Mouse (Mus musculus) intestine, postnatal 0 days (tissue): ENCODE measurements around the gene Add3. TPM values are rescaled to one million over a fixed set of nuclear protein-coding genes. Genes with fewer than 3 reads are reported as not detected.

Experiments used
- ATAC-seq: fragments of 200-750 bp; cut with Nextera tagmentation; 2 replicates; pipeline ENCODE4 v1.8.0; 2017; ENCODE audit warnings: mild to moderate bottlenecking, moderate TSS enrichment, moderate library complexity
- H3K27ac ChIP-seq: fragments of 300-500 bp; sonication (generic); 2 replicates; pipeline ENCODE4 v1.5.1; 2014; ENCODE audit warnings: mild to moderate bottlenecking, low read depth, low read length, moderate library complexity
- H3K27me3 ChIP-seq: fragments of 300-500 bp; sonication (generic); replicated peaks from 2 replicates; pipeline ENCODE4 v1.6.1; 2014; ENCODE audit warnings: low read length, mixed read lengths; ENCODE audit not compliant: control insufficient read depth, insufficient read depth
- H3K36me3 ChIP-seq: fragments of 300-500 bp; sonication (generic); 2 replicates; pipeline ENCODE4 v1.6.1; 2014; ENCODE audit warnings: mild to moderate bottlenecking, moderate library complexity; ENCODE audit not compliant: control insufficient read depth, insufficient read depth
- H3K4me1 ChIP-seq: fragments of 300-500 bp; sonication (generic); replicated peaks from 2 replicates; pipeline ENCODE4 v1.6.1; 2014; ENCODE audit warnings: antibody characterized with exemption, low read length, mixed read lengths; ENCODE audit not compliant: control insufficient read depth, insufficient read depth
- H3K4me2 ChIP-seq: fragments of 300-500 bp; sonication (generic); replicated peaks from 2 replicates; pipeline ENCODE4 v1.6.1; 2014; ENCODE audit warnings: low read depth, mild to moderate bottlenecking, moderate library complexity
- H3K4me3 ChIP-seq: fragments of 300-500 bp; sonication (generic); 2 replicates; pipeline ENCODE4 v1.5.1; 2014; ENCODE audit warnings: low read depth, low read length
- H3K9ac ChIP-seq: fragments of 300-500 bp; sonication (generic); 2 replicates; pipeline ENCODE4 v1.6.1; 2014; ENCODE audit warnings: mild to moderate bottlenecking, low read depth, low read length
- H3K9me3 ChIP-seq: fragments of 300-500 bp; sonication (generic); 2 replicates; pipeline ENCODE4 v1.6.1; 2016; ENCODE audit warnings: mixed run types; ENCODE audit not compliant: control insufficient read depth
- CTCF ChIP-seq: sonication (generic); IDR thresholded peaks from 2 replicates; pipeline ENCODE4 v1.5.1; 2016; ENCODE audit warnings: low read depth, mild to moderate bottlenecking, control low read depth, antibody characterized with exemption, moderate library complexity
- WGBS: fragments of 180-500 bp; shearing (Covaris S2); extraction: QIAGEN DNeasy Blood & Tissue Kit; methylation state at CpG from one replicate; pipeline ENCODE4 v1.1.7; 2014; 5-methylcytosine and 5-hydroxymethylcytosine counted together
- polyA plus RNA-seq: library from polyadenylated mRNA; unstranded; fragments of >200 nt; fragmentation: Nextera tagmentation; extraction: Ambion mirVana; gene quantifications from 2 replicates; pipeline ENCODE4 v1.2.1, GENCODE M21; 2015

Gene Add3
- polyA plus RNA-seq, 1 experiment from 2014 or later, result 46.8 TPM

DNA sequence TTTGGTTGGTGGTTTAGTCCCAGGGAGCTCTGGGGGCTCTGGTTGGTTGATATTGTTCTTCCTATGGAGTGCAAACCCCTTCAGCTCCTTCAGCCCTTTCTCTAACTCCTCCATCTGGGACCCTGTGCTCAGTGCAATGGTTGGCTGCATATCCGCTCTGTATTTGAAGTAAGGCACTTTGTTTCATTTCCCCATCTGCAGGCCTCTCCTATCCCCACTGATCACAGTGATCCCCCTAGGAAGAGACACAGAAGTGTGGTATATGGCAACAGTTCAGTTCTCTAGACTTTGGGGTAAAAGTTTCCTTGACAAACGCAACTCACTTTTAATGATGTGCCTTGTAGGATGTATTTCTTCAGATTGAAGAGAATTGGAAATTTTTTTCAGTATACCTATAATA is 66.7 kb downstream of the Add3 start:
- no peak for ATAC-seq
- no peaks in the 10 kb centered on the region for H3K9me3 ChIP-seq
- WGBS, result 93% methylated on average over 2 of the region's 2 CpGs
- H3K4me2 ChIP-seq, result no peak overlapping the region
- H3K36me3 ChIP-seq, result no peaks in the 10 kb centered on the region
- H3K9ac ChIP-seq, result no peak overlapping the region
- no peak for TF ChIP-seq CTCF
- H3K4me3 ChIP-seq, result no peak overlapping the region
- no peaks in the 10 kb centered on the region for H3K27me3 ChIP-seq
- peaks cover 5% of the 10 kb centered on the region; the same call in 1 of the 2 replicates for H3K4me1 ChIP-seq
- H3K27ac ChIP-seq, result no peak overlapping the region

DNA sequence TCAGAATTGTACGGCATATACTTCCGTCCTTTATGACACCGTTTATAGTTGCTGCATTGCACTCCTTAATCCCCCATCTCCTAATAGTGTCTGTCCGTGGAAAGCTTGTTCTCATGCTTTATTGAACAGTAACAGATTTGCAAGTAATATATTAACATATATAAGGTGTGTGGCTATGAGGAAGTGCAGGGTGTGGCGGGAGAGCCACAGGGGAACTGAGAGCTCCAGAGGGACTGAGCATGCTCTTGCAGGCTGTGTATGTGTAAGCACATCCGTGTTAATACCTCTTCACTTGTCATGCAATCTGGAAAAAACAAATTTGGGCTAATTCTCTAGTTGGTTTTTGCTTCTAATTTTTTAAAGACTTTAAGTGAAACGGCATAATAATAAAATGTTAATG is 68.6 kb downstream of the Add3 start:
- Histone ChIP-seq H3K9me3 (no peaks in the 10 kb centered on the region), H3K9ac (no peak overlapping the region), H3K27me3 (no peaks in the 10 kb centered on the region), H3K4me1 (peaks cover 5% of the 10 kb centered on the region; the same call in 1 of the 2 replicates), H3K4me3 (peak overlapping the region; percentile 12; the same call in 1 of the 2 replicates), H3K36me3 (no peaks in the 10 kb centered on the region), H3K4me2 (peak overlapping the region; percentile 49), H3K27ac (0 out of 2 replicates have a peak overlapping the region, but pooled peaks have one; percentile 66)
- WGBS, result 36% methylated on average over 7 of the region's 7 CpGs
- no peak for TF ChIP-seq CTCF
- peak; percentile 76 for ATAC-seq

DNA sequence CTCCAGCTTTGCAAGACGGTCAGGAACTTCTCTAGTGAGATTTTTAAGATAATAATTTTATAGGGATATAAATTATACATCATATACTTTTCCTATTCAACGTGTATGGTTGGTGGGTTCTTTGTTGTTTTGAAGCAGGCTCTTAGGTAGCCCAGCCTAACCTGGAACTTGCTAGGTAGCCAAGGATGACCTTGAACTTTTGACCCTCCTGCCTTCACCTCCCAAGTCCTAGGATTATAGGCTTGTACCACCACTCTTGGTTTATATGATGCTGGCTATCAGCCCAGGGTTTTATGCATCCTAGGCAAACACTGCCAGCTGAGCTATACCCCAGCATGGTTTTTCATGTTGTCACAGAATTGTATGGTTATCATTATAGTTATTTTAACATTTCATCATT is 70.0 kb downstream of the Add3 start:
- no peak for ATAC-seq

GRCm38 (mm10) chr19:53215352-53215751 is 75.1 kb downstream of the Add3 start:
- Histone ChIP-seq H3K4me2 (no peak overlapping the region), H3K9me3 (no peaks in the 10 kb centered on the region), H3K27ac (no peak overlapping the region), H3K9ac (no peak overlapping the region), H3K4me1 (no peaks in the 10 kb centered on the region), H3K36me3 (peaks cover 15% of the 10 kb centered on the region), H3K4me3 (no peak overlapping the region), H3K27me3 (no peaks in the 10 kb centered on the region)
- no peak for ATAC-seq
- WGBS, result 63% methylated on average over 2 of the region's 2 CpGs
- no peak for TF ChIP-seq CTCF

More for the DNA sequence above, 70.0 kb downstream of the Add3 start:
- Histone ChIP-seq H3K36me3 (no peaks in the 10 kb centered on the region), H3K9ac (no peak overlapping the region), H3K4me2 (no peak overlapping the region), H3K27me3 (no peaks in the 10 kb centered on the region), H3K9me3 (no peaks in the 10 kb centered on the region), H3K27ac (no peak overlapping the region), H3K4me1 (peaks cover 5% of the 10 kb centered on the region; the same call in 1 of the 2 replicates), H3K4me3 (no peak overlapping the region)
- TF ChIP-seq CTCF, result no peak
- 50% methylated on average over 2 of the region's 2 CpGs for WGBS

DNA sequence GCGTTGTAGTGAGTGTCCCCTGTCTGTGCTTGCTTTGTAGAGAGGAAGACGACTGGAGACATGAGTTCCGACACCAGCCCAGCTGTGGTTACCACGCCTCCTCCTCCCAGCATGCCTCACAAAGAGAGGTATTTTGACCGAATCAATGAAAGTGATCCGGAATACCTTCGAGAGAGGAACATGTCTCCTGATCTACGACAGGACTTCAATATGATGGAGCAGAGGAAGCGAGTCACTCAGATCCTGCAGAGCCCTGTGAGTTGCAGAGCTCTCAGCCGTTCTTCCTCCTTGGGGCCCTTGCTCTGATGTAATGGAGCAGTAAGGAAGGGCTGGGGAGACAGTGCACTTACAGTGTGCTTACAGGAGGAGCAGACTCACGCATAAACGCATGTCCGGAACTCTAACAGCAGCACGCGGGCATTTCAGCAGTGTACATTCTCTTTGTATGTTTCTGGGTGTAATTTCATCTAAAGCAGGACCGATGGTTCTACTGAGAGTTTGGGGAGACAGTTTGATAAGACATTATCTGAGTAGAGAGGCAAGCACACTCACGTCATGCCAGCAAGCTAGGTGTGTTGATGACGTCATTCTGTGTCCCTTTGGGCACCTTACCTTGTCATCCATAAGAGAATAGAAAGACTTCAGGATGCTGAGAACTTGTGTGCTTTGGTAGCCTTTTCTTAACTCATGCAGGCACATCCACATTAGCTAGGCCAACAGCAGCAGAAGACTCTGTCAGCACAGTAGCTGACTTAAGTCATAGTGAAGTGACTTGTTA is 76.7 kb downstream of the Add3 start:
- Histone ChIP-seq H3K36me3 (peaks cover 19% of the 10 kb centered on the region), H3K9ac (no peak overlapping the region), H3K27me3 (no peaks in the 10 kb centered on the region), H3K4me3 (no peak overlapping the region), H3K27ac (no peak overlapping the region), H3K4me2 (no peak overlapping the region), H3K4me1 (no peaks in the 10 kb centered on the region; the same call in 1 of the 2 replicates), H3K9me3 (no peaks in the 10 kb centered on the region)
- 79% methylated on average over 18 of the region's 18 CpGs for WGBS
- TF ChIP-seq CTCF, result no peak
- ATAC-seq, result no peak

GRCm38 (mm10) chr19:53217837-53218236 is 77.6 kb downstream of the Add3 start:
- 91% methylated on average over 8 of the region's 8 CpGs for WGBS
- H3K9me3 ChIP-seq, result no peaks in the 10 kb centered on the region
- no peak overlapping the region for H3K27ac ChIP-seq
- H3K4me2 ChIP-seq, result no peak overlapping the region
- peaks cover 19% of the 10 kb centered on the region for H3K36me3 ChIP-seq
- no peak overlapping the region for H3K4me3 ChIP-seq
- H3K27me3 ChIP-seq, result no peaks in the 10 kb centered on the region
- H3K4me1 ChIP-seq, result no peaks in the 10 kb centered on the region; the same call in 1 of the 2 replicates
- H3K9ac ChIP-seq, result no peak overlapping the region
- TF ChIP-seq CTCF, result no peak
- no peak for ATAC-seq
